Mouse (Mus musculus) bone marrow, adult 2 months (tissue): ENCODE results near the gene Cacna1c. TPM values are rescaled to one million over a fixed set of nuclear protein-coding genes. Genes with fewer than 3 reads are reported as not detected.

ENCODE experiments used
- H3K27ac ChIP-seq: fragments of 200-500 bp; 2 replicates; pipeline ENCODE4 v1.5.1; 2012; ENCODE audit warnings: low read depth, mild to moderate bottlenecking, control low read depth, inconsistent platforms, low read length; ENCODE audit not compliant: control insufficient read depth, poor library complexity, insufficient read depth
- H3K4me1 ChIP-seq: fragments of 200-500 bp; 2 replicates; pipeline ENCODE4 v1.6.1; 2011; ENCODE audit warnings: low read length; ENCODE audit not compliant: control insufficient read depth, insufficient read depth
- H3K4me3 ChIP-seq: fragments of 200-500 bp; replicated peaks from 2 replicates; pipeline ENCODE3; 2011; ENCODE audit warnings: mild to moderate bottlenecking, low read depth, low read length, control low read depth; ENCODE audit not compliant: control insufficient read depth
- CTCF ChIP-seq: fragments of 200-500 bp; IDR thresholded peaks from 2 replicates; pipeline ENCODE4 v1.5.1; 2011; ENCODE audit warnings: low read length, control low read depth; ENCODE audit not compliant: control insufficient read depth, insufficient read depth
- POLR2A ChIP-seq: fragments of 200-500 bp; IDR thresholded peaks from 2 replicates; pipeline ENCODE4 v1.6.1; 2011; ENCODE audit warnings: low read depth, mild to moderate bottlenecking, control low read depth, low read length, borderline replicate concordance; ENCODE audit not compliant: control insufficient read depth
- WGBS: fragments of 180-500 bp; shearing (Covaris S2); methylation state at CpG from one replicate; pipeline ENCODE4 v1.1.7; 2018; 5-methylcytosine and 5-hydroxymethylcytosine counted together
- polyA plus RNA-seq: library from polyadenylated mRNA; stranded (reverse); fragments of >200 nt; gene quantifications from 2 replicates; pipeline ENCODE4 v1.2.4, GENCODE M21; 2011; ENCODE audit warnings: low replicate concordance; ENCODE audit not compliant: missing spikeins, insufficient read depth, insufficient read length

Gene Cacna1c
- polyA plus RNA-seq, 1 experiment = 3.1 TPM

- 86% methylated on average over 14 of the region's 14 CpGs for WGBS
- TF ChIP-seq POLR2A (no peak), CTCF (no peak)
These were observed 484.4 kb downstream of the Cacna1c start for GRCm38 (mm10) chr6:118711677-118712322.

GRCm38 (mm10) chr6:118707066-118707465, 489.2 kb downstream of the Cacna1c start:
- no peak overlapping the region for H3K27ac ChIP-seq
- 71% methylated on average over 4 of the region's 4 CpGs for WGBS
- no peak overlapping the region for H3K4me3 ChIP-seq
- H3K4me1 ChIP-seq = no peaks in the 10 kb centered on the region
- no peak for TF ChIP-seq POLR2A
- TF ChIP-seq CTCF = no peak

More at GRCm38 (mm10) chr6:118711677-118712322, 484.4 kb downstream of the Cacna1c start:
- Histone ChIP-seq H3K4me1 (no peaks in the 10 kb centered on the region), H3K27ac (no peak overlapping the region), H3K4me3 (no peak overlapping the region)

GRCm38 (mm10) chr6:118705840-118706239, 490.4 kb downstream of the Cacna1c start:
- TF ChIP-seq CTCF (no peak), POLR2A (no peak)
- 88% methylated on average over 7 of the region's 7 CpGs for WGBS
- Histone ChIP-seq H3K27ac (no peak overlapping the region), H3K4me1 (no peaks in the 10 kb centered on the region), H3K4me3 (no peak overlapping the region)

- no peak overlapping the region for H3K4me3 ChIP-seq
- 60% methylated on average over 4 of the region's 4 CpGs for WGBS
- TF ChIP-seq POLR2A (no peak), CTCF (no peak)
- no peaks in the 10 kb centered on the region for H3K4me1 ChIP-seq
- H3K27ac ChIP-seq = no peak overlapping the region
These were observed 501.6 kb downstream of the Cacna1c start for GRCm38 (mm10) chr6:118694626-118695025.

- Histone ChIP-seq H3K4me1 (no peaks in the 10 kb centered on the region), H3K27ac (no peak overlapping the region; the same call in 1 of the 2 replicates), H3K4me3 (no peak overlapping the region)
- 78% methylated on average over 3 of the region's 3 CpGs for WGBS
- no peak for TF ChIP-seq CTCF
- TF ChIP-seq POLR2A = no peak
These were observed 506.8 kb downstream of the Cacna1c start for GRCm38 (mm10) chr6:118689447-118689846.

GRCm38 (mm10) chr6:118688856-118689255, 507.4 kb downstream of the Cacna1c start:
- WGBS = 88% methylated on average over 5 of the region's 5 CpGs
- H3K4me1 ChIP-seq = no peaks in the 10 kb centered on the region
- H3K27ac ChIP-seq = no peak overlapping the region
- H3K4me3 ChIP-seq = no peak overlapping the region
- no peak for TF ChIP-seq CTCF
- TF ChIP-seq POLR2A = no peak

- H3K27ac ChIP-seq = no peak overlapping the region
- WGBS = 82% methylated on average over 6 of the region's 6 CpGs
- TF ChIP-seq CTCF = no peak
These were observed 515.4 kb downstream of the Cacna1c start for GRCm38 (mm10) chr6:118680814-118681213.

GRCm38 (mm10) chr6:118678031-118678430, 518.2 kb downstream of the Cacna1c start:
- TF ChIP-seq CTCF = no peak
- TF ChIP-seq POLR2A = no peak
- Histone ChIP-seq H3K4me1 (no peaks in the 10 kb centered on the region), H3K4me3 (no peak overlapping the region), H3K27ac (no peak overlapping the region)
- WGBS = 87% methylated on average over 10 of the region's 10 CpGs

More at GRCm38 (mm10) chr6:118680814-118681213, 515.4 kb downstream of the Cacna1c start:
- Histone ChIP-seq H3K4me3 (no peak overlapping the region), H3K4me1 (no peaks in the 10 kb centered on the region)

- no peaks in the 10 kb centered on the region for H3K4me1 ChIP-seq
- WGBS = 84% methylated on average over 6 of the region's 6 CpGs
- no peak overlapping the region for H3K4me3 ChIP-seq
- no peak for TF ChIP-seq POLR2A
- no peak for TF ChIP-seq CTCF
- no peak overlapping the region for H3K27ac ChIP-seq
These were observed 518.9 kb downstream of the Cacna1c start for GRCm38 (mm10) chr6:118677306-118677705.
